ENCODE assay signal across 8 mouse cellular contexts in genomic region chr16:90934687-90935328, GRCm38 (mm10). TPM values are rescaled to one million over a fixed set of nuclear protein-coding genes. Genes with fewer than 3 reads are reported as not detected.
DNase-seq lines count a peak whose midpoint lies in the region; ATAC-seq and TF ChIP-seq lines count a peak whose summit lies in the region.

Cfap298 (minus strand) TSS chr16:90935114.

- under 1% methylated on average over 56 of the region's 56 CpGs for WGBS in hindbrain, embryonic 10.5 days
- 1% methylated on average over 55 of the region's 56 CpGs for WGBS in lung, postnatal 0 days

- H3K27me3 ChIP-seq in hindbrain, embryonic 10.5 days (ENCODE audit: insufficient read depth, poor library complexity, severe bottlenecking), result no peaks in the 10 kb centered on the region
- H3K27me3 ChIP-seq in lung, postnatal 0 days (replicated peaks; ENCODE audit: insufficient read depth, low read length), result no peaks in the 10 kb centered on the region

- no peak for TF ChIP-seq CTCF in lung, postnatal 0 days (IDR thresholded peaks at IDR 0.05)

- peaks cover 23% of the 10 kb centered on the region for H3K36me3 ChIP-seq in hindbrain, embryonic 10.5 days
- H3K36me3 ChIP-seq in lung, postnatal 0 days (ENCODE audit: insufficient read depth, low read length), result peaks cover 13% of the 10 kb centered on the region; the same call in 1 of the 2 replicates

- no peaks in the 10 kb centered on the region for H3K9me3 ChIP-seq in hindbrain, embryonic 10.5 days
- no peaks in the 10 kb centered on the region for H3K9me3 ChIP-seq in lung, postnatal 0 days (ENCODE audit: low read length)

- H3K9ac ChIP-seq in lung, postnatal 0 days (replicated peaks; ENCODE audit: low read depth), result peak within 1 kb of the TSS; percentile 65

- H3K4me1 ChIP-seq in hindbrain, embryonic 10.5 days (replicated peaks), result peaks cover 19% of the 10 kb centered on the region
- no peaks in the 10 kb centered on the region for H3K4me1 ChIP-seq in lung, postnatal 0 days (ENCODE audit: insufficient read depth, low read depth, low read length)

- H3K4me3 ChIP-seq in hindbrain, embryonic 10.5 days, result peak within 1 kb of the TSS; percentile 90
- H3K4me3 ChIP-seq in lung, postnatal 0 days (ENCODE audit: low read depth, low read length), result peak within 1 kb of the TSS; percentile 68

- DNase-seq in MN1 (ENCODE audit: low spot score), result peak; percentile 97
- peak; percentile 91 for DNase-seq in cerebellum, adult 9-10 months
- DNase-seq in hindbrain, embryonic 10.5 days (ENCODE audit: low spot score), result peak; percentile 99
- peak; percentile 92 for DNase-seq in layer of hippocampus, adult 9-11 months
- DNase-seq in lung, postnatal 0 days (ENCODE audit: low spot score), result peak; percentile 97
- DNase-seq in ovary, postnatal 14 days (ENCODE audit: low spot score), result peak; percentile 91
- peak; percentile 91 for DNase-seq in thymus, postnatal 14 days

- TF ChIP-seq EP300 in lung, postnatal 0 days (IDR thresholded peaks at IDR 0.05), result no peak

- peak within 1 kb of the TSS; percentile 92 for H3K27ac ChIP-seq in hindbrain, embryonic 10.5 days
- peak within 1 kb of the TSS; percentile 88 for H3K27ac ChIP-seq in lung, postnatal 0 days (ENCODE audit: low read length)

- peak within 1 kb of the TSS; percentile 91 for H3K4me2 ChIP-seq in lung, postnatal 0 days (replicated peaks; ENCODE audit: low read depth, low read length)

- ATAC-seq in frontal cortex, adult (ENCODE audit: low TSS enrichment), result peak; percentile 93
- peak; percentile 98 for ATAC-seq in lung, postnatal 0 days

RNA-seq across cellular contexts. Expression of gene Cfap298, which starts in this region (rescaled TPM):
- polyA plus RNA-seq in hindbrain, embryonic 10.5 days (2016; fragmentation: Nextera tagmentation; extraction: Ambion mirVana), result 62.4 and 69.3 TPM in 2 replicates
- 46.3 and 47.9 TPM in 2 replicates for polyA plus RNA-seq in lung, postnatal 0 days (2015; fragmentation: Nextera tagmentation; extraction: Ambion mirVana)

Comparison
In these comparisons a context has a peak if more than half of its experiments do, and no peak if none do; other contexts are left out.
1. Peak in every context shown above with its lines: DNase-seq, ATAC-seq, H3K4me3 ChIP-seq and H3K27ac ChIP-seq.